Mouse (Mus musculus) heart, adult 2 months (tissue): Measurements from ENCODE around the gene Chp1. TPM values are rescaled to one million over a fixed set of nuclear protein-coding genes. Genes with fewer than 3 reads are reported as not detected.

Experiments used
- DNase-seq, 2 experiments: peaks; one replicate each; pipeline ENCODE4 v3.0.0; 2021
- H3K27ac ChIP-seq: fragments of 200-600 bp; 2 replicates; pipeline ENCODE4 v1.8.1; 2022
- H3K27me3 ChIP-seq: fragments of 200-500 bp; 2 replicates; pipeline ENCODE4 v1.6.1; 2012; ENCODE audit warnings: mild to moderate bottlenecking, low read length, inconsistent platforms, mixed read lengths; ENCODE audit not compliant: control insufficient read depth, insufficient read depth
- H3K36me3 ChIP-seq: fragments of 200-500 bp; 2 replicates; pipeline ENCODE4 v1.6.1; 2012; ENCODE audit warnings: low read length, inconsistent platforms; ENCODE audit not compliant: control insufficient read depth, insufficient read depth
- H3K4me1 ChIP-seq: fragments of 200-500 bp; 2 replicates; pipeline ENCODE4 v1.6.1; 2011; ENCODE audit warnings: low read length; ENCODE audit not compliant: control insufficient read depth, insufficient read depth
- H3K4me3 ChIP-seq: fragments of 200-600 bp; 2 replicates; pipeline ENCODE4 v1.8.1; 2022
- H3K79me2 ChIP-seq: fragments of 200-500 bp; replicated peaks from 2 replicates; pipeline ENCODE4 v1.6.1; 2012; ENCODE audit warnings: mild to moderate bottlenecking, inconsistent platforms, low read length, moderate library complexity, mixed read lengths; ENCODE audit not compliant: control insufficient read depth, insufficient read depth
- H3K9ac ChIP-seq: fragments of 200-500 bp; 2 replicates; pipeline ENCODE4 v1.6.1; 2012; ENCODE audit warnings: low read depth, mild to moderate bottlenecking, control low read depth, inconsistent platforms, low read length, mixed read lengths
- CTCF ChIP-seq: fragments of 200-600 bp; IDR thresholded peaks from 2 replicates; pipeline ENCODE4 v1.8.1; 2022; ENCODE audit warnings: antibody characterized with exemption, mild to moderate bottlenecking, moderate library complexity
- EP300 ChIP-seq: fragments of 200-500 bp; IDR thresholded peaks from 2 replicates; pipeline ENCODE4 v1.6.1; 2011; ENCODE audit warnings: low read depth, low read length, control low read depth; ENCODE audit not compliant: insufficient read depth
- POLR2A ChIP-seq: fragments of 200-500 bp; IDR thresholded peaks from 2 replicates; pipeline ENCODE4 v1.6.1; 2011; ENCODE audit warnings: mild to moderate bottlenecking, low read depth, low read length, control low read depth; ENCODE audit not compliant: insufficient read depth
- WGBS: fragments of 180-500 bp; shearing (Covaris S2); methylation state at CpG from one replicate; pipeline ENCODE4 v1.1.7; 2018; 5-methylcytosine and 5-hydroxymethylcytosine counted together
- intact Hi-C: fragments of 180-260 bp; cut with DNase I; formaldehyde crosslinking; loops from one replicate; pipeline ENCODE4 v1.15.1; 2025
- polyA plus RNA-seq: library from polyadenylated mRNA; depleted of rRNA; stranded (reverse); fragments of >200 nt; gene quantifications from 2 replicates; pipeline ENCODE4 v1.2.3, GENCODE M21; 2012
- total RNA-seq, 2 experiments: library from RNA; stranded (reverse); gene quantifications; 2 replicates each; pipeline ENCODE4 v1.2.3; 2021

Chp1 gene
- total and polyA plus RNA-seq, 3 experiments, result 71.0 to 97.3 (median 76.6) TPM

GRCm38 (mm10) chr2:119549678-119550077 lies 2.2 kb downstream of the Chp1 start:
- Histone ChIP-seq H3K27me3 (no peaks in the 10 kb centered on the region), H3K79me2 (no peaks in the 10 kb centered on the region; the same call in 1 of the 2 replicates), H3K4me1 (peaks cover 2% of the 10 kb centered on the region; the same call in 1 of the 2 replicates), H3K36me3 (peaks cover 11% of the 10 kb centered on the region), H3K4me3 (no peak overlapping the region), H3K9ac (no peak overlapping the region), H3K27ac (no peak overlapping the region)
- 81% methylated on average over 2 of the region's 2 CpGs for WGBS
- intact Hi-C loops, result loop anchor here (2.0 to 5.0 kb wide), 3 partner anchors 73 to 802 kb away; partner anchors contain the start of genes Inafm2, Ino80 and Ndufaf1
- no peak for DNase-seq
- TF ChIP-seq CTCF, result no peak
- no peak for TF ChIP-seq POLR2A
- no peak for TF ChIP-seq EP300

GRCm38 (mm10) chr2:119558039-119558438 lies 10.5 kb downstream of the Chp1 start:
- Histone ChIP-seq H3K36me3 (no peaks in the 10 kb centered on the region; the same call in 1 of the 2 replicates), H3K9ac (no peak overlapping the region), H3K79me2 (peaks cover 3% of the 10 kb centered on the region), H3K27me3 (no peaks in the 10 kb centered on the region), H3K27ac (no peak overlapping the region), H3K4me1 (peaks cover 3% of the 10 kb centered on the region), H3K4me3 (no peak overlapping the region)
- WGBS, result 94% methylated on average over 3 of the region's 3 CpGs
- TF ChIP-seq CTCF (no peak), EP300 (no peak), POLR2A (no peak)
- DNase-seq, result no peak
- intact Hi-C loops, result no loop called here

GRCm38 (mm10) chr2:119558737-119559340 lies 11.3 kb downstream of the Chp1 start:
- no peaks in the 10 kb centered on the region; the same call in 1 of the 2 replicates for H3K36me3 ChIP-seq
- WGBS, result 55% methylated on average over 7 of the region's 7 CpGs
- peaks cover 3% of the 10 kb centered on the region for H3K4me1 ChIP-seq
- peak in 1 of 2 experiments; percentile 4 for DNase-seq
- TF ChIP-seq CTCF, result no peak
- TF ChIP-seq EP300, result no peak
- no peak for TF ChIP-seq POLR2A
- H3K27ac ChIP-seq, result no peak overlapping the region
- intact Hi-C loops, result no loop called here
- no peak overlapping the region for H3K4me3 ChIP-seq
- H3K9ac ChIP-seq, result no peak overlapping the region
- H3K79me2 ChIP-seq, result peaks cover 3% of the 10 kb centered on the region
- H3K27me3 ChIP-seq, result no peaks in the 10 kb centered on the region

GRCm38 (mm10) chr2:119561794-119562193 lies 14.3 kb downstream of the Chp1 start:
- 78% methylated on average over 3 of the region's 3 CpGs for WGBS
- intact Hi-C loops, result no loop called here
- no peak overlapping the region for H3K27ac ChIP-seq
- TF ChIP-seq EP300 (no peak), POLR2A (no peak), CTCF (no peak)
- no peak overlapping the region for H3K9ac ChIP-seq
- peaks cover 3% of the 10 kb centered on the region for H3K4me1 ChIP-seq
- H3K27me3 ChIP-seq, result no peaks in the 10 kb centered on the region
- 0 out of 2 replicates have a peak, but pooled peaks cover 2% of the 10 kb centered on the region for H3K79me2 ChIP-seq
- no peak overlapping the region for H3K4me3 ChIP-seq
- DNase-seq, result no peak
- no peaks in the 10 kb centered on the region for H3K36me3 ChIP-seq

DNA sequence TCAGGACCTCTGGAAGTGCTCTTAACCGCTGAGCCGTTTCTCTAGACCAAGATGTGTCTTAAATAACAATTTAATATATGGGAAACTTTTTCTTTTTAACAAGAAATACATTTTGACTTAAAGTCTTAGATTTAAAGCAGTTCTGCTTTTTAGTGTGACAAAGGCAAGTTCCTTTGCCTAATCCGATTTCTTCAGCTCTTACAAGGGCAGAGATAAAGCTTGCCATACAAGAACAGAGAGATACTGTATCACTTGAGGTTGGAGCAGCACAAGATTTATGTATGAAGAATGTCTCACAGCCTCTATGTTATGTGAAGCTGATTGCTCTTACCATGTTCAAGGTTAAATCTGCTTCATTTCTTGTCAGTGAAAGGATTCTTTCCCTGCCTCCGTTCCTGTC lies 17.8 kb downstream of the Chp1 start:
- DNase-seq, result no peak
- no peak overlapping the region for H3K4me3 ChIP-seq
- no peak overlapping the region for H3K9ac ChIP-seq
- 93% methylated on average over 4 of the region's 4 CpGs for WGBS
- H3K27me3 ChIP-seq, result no peaks in the 10 kb centered on the region
- H3K79me2 ChIP-seq, result no peaks in the 10 kb centered on the region
- no peaks in the 10 kb centered on the region for H3K4me1 ChIP-seq
- no peak for TF ChIP-seq CTCF
- no peak for TF ChIP-seq POLR2A
- no peak for TF ChIP-seq EP300
- no peaks in the 10 kb centered on the region for H3K36me3 ChIP-seq
- no peak overlapping the region for H3K27ac ChIP-seq
- intact Hi-C loops, result no loop called here

GRCm38 (mm10) chr2:119566182-119566855 lies 18.8 kb downstream of the Chp1 start:
- Histone ChIP-seq H3K36me3 (no peaks in the 10 kb centered on the region), H3K79me2 (no peaks in the 10 kb centered on the region), H3K9ac (no peak overlapping the region), H3K4me1 (no peaks in the 10 kb centered on the region), H3K27me3 (no peaks in the 10 kb centered on the region), H3K27ac (no peak overlapping the region), H3K4me3 (no peak overlapping the region)
- intact Hi-C loops, result no loop called here
- DNase-seq, result no peak
- WGBS, result 92% methylated on average over 7 of the region's 7 CpGs
- TF ChIP-seq CTCF (no peak), POLR2A (no peak), EP300 (no peak)
